ENCODE assay signal across 27 mouse cellular contexts in genomic region chr3:149498765-149499164, GRCm38 (mm10).
A peak's percentile ranks its signal among the peaks of the same experiment; 100 is the strongest.
DNase-seq lines count a peak whose midpoint lies in the region; ATAC-seq and TF ChIP-seq lines count a peak whose summit lies in the region.
"Had no signal": no experiment of that assay in that cellular context is flagged by ENCODE, and none has a peak within 500 bp of the region (broad histone marks: within the 10 kb centered on the region; RNA-seq: fewer than 3 reads in every experiment).

No protein-coding gene starts in this region.

- H3K9ac ChIP-seq in MEL (ENCODE audit: control insufficient read depth, low read depth, low read length, poor library complexity, severe bottlenecking) = no peak overlapping the region
- H3K9ac ChIP-seq: embryonic facial prominence, embryonic 13.5 days; embryonic facial prominence, embryonic 15.5 days; forebrain, embryonic 12.5 days had no signal

- H3K27ac ChIP-seq in MEL (ENCODE audit: control insufficient read depth, low read depth, low read length) = no peak overlapping the region
- H3K27ac ChIP-seq: embryonic facial prominence, embryonic 13.5 days; embryonic facial prominence, embryonic 15.5 days; forebrain, embryonic 10.5 days; forebrain, embryonic 12.5 days had no signal

- peak in 1 of 2 experiments; percentile 63; a peak in 2 of 4 replicates for TF ChIP-seq EP300 in MEL (IDR thresholded peaks at IDR 0.05; ENCODE audit: low read depth in 1 of 2, low read length in 2 of 2)

- TF ChIP-seq POLR2A in MEL (IDR thresholded peaks at IDR 0.05; ENCODE audit: control insufficient read depth in 1 of 2, insufficient read depth in 1 of 2, low read depth in 1 of 2, low read length in 2 of 2, poor library complexity in 1 of 2) = no peak

- H3K79me2 ChIP-seq in MEL (ENCODE audit: control insufficient read depth, insufficient read depth, low read length, poor library complexity) = no peaks in the 10 kb centered on the region

- TF ChIP-seq CTCF in MEL (IDR thresholded peaks at IDR 0.05 in 2 of 3, conservative IDR thresholded peaks at IDR 0.05 in 1 of 3; ENCODE audit: control insufficient read depth in 1 of 3, insufficient read depth in 1 of 3, low read depth in 2 of 3, low read length in 3 of 3, poor library complexity in 1 of 3, severe bottlenecking in 1 of 3) = no peak

- intact Hi-C loops in gastrocnemius, postnatal 14 days (cut with DNase I; ENCODE audit: low total_unique reads) = no loop called here

- ATAC-seq in megakaryocyte-erythroid progenitor cell, adult 5-6 weeks (replicated peaks; ENCODE audit: low FRiP score, low TSS enrichment, poor library complexity, severe bottlenecking) = peak; percentile 44; the same call in 1 of the 2 replicates
- ATAC-seq: activated CD4-positive, CD25-positive, alpha-beta regulatory T cell, adult 4 months; CD4-positive, CD25-positive, alpha-beta regulatory T cell, adult 4 months; forebrain, embryonic 14.5 days; forebrain, embryonic 16.5 days; Patski had no signal

- H3K4me1 ChIP-seq in MEL (ENCODE audit: control insufficient read depth in 1 of 2, insufficient read depth in 2 of 2, low read length in 2 of 2) = peaks cover 0 to 8% of the 10 kb centered on the region in 2 experiments; a peak in 2 of 4 replicates
- H3K4me1 ChIP-seq: forebrain, embryonic 10.5 days; forebrain, embryonic 12.5 days had no signal

- no peaks in the 10 kb centered on the region for H3K9me3 ChIP-seq in MEL (replicated peaks; ENCODE audit: insufficient read depth, low read length)
- H3K9me3 ChIP-seq: embryonic facial prominence, embryonic 13.5 days; embryonic facial prominence, embryonic 15.5 days; forebrain, embryonic 10.5 days; forebrain, embryonic 12.5 days had no signal

- no peak for TF ChIP-seq RAD21 in MEL (IDR thresholded peaks at IDR 0.05; ENCODE audit: low read depth, low read length)

- H3K4me3 ChIP-seq in MEL (ENCODE audit: control insufficient read depth in 1 of 2, insufficient read depth in 1 of 2, low read depth in 2 of 2, low read length in 2 of 2) = no peak overlapping the region; a peak in 1 of 4 replicates
- H3K4me3 ChIP-seq: embryonic facial prominence, embryonic 13.5 days; embryonic facial prominence, embryonic 15.5 days; erythroblast, embryonic 14.5 days; forebrain, embryonic 10.5 days; forebrain, embryonic 12.5 days had no signal

- H3K27me3 ChIP-seq in MEL (ENCODE audit: control insufficient read depth in 1 of 2, insufficient read depth in 2 of 2, low read length in 2 of 2) = no peaks in the 10 kb centered on the region
- H3K27me3 ChIP-seq: CH12.LX; embryonic facial prominence, embryonic 13.5 days; embryonic facial prominence, embryonic 15.5 days; forebrain, embryonic 12.5 days; Patski had no signal

- H3K36me3 ChIP-seq in MEL (ENCODE audit: control insufficient read depth in 1 of 2, insufficient read depth in 2 of 2, low read length in 2 of 2) = peaks cover 0 to 2% of the 10 kb centered on the region in 2 experiments; a peak in 2 of 4 replicates
- H3K36me3 ChIP-seq: embryonic facial prominence, embryonic 13.5 days; embryonic facial prominence, embryonic 15.5 days; forebrain, embryonic 10.5 days; forebrain, embryonic 12.5 days; G1E had no signal

- DNase-seq in MEL (ENCODE audit: low read depth, low spot score) = no peak
- peak; percentile 5 for DNase-seq in c-Kit-positive CD71-positive TER-119-negative erythroid progenitor cells, embryonic 14.5 days (ENCODE audit: low read depth)
- DNase-seq in layer of hippocampus, adult 9-11 months = no peak
- DNase-seq in gastrocnemius, postnatal 14 days = no peak
- DNase-seq: adrenal gland, adult 2 months; adrenal gland, postnatal 10 days; adrenal gland, postnatal 25 days; B cell, adult 2 months; cerebellum, adult 11-12 months; cerebellum, adult 8-10 months; cerebellum, adult 9-11 months; cerebellum, postnatal 14 days; cerebellum, postnatal 36 days; embryo, embryonic 11 days had no signal

TF ChIP-seq in MEL, 35 proteins besides CTCF, POLR2A, EP300 and RAD21:
- peak; percentile 79 for TF ChIP-seq ZNF384 (IDR thresholded peaks at IDR 0.05; ENCODE audit: low read depth, low read length)
- TF ChIP-seq SIN3A (IDR thresholded peaks at IDR 0.05; ENCODE audit: low read length) = 0 out of 2 replicates have a peak, but pooled peaks have one; percentile 22
- no peak for TF ChIP-seq ZKSCAN1 (IDR thresholded peaks at IDR 0.05; ENCODE audit: low read depth, low read length)
- no peak for TF ChIP-seq MYB (IDR thresholded peaks at IDR 0.05; ENCODE audit: low read depth, low read length)
- TF ChIP-seq TCF12 (IDR thresholded peaks at IDR 0.05; ENCODE audit: low read depth, low read length) = peak; percentile 51
- 0 out of 2 replicates have a peak, but pooled peaks have one; percentile 20 for TF ChIP-seq ETS1 (IDR thresholded peaks at IDR 0.05; ENCODE audit: low read depth, low read length)
- TF ChIP-seq GATA1 (IDR thresholded peaks at IDR 0.05; ENCODE audit: low read depth, low read length) = peak; percentile 60
- peak; percentile 16; the same call in 1 of the 2 replicates for TF ChIP-seq BHLHE40 (IDR thresholded peaks at IDR 0.05; ENCODE audit: borderline replicate concordance, low read depth, low read length)
